Mouse (Mus musculus): ENCODE results near the gene Neurl1a. TPM values are rescaled to one million over a fixed set of nuclear protein-coding genes. Genes with fewer than 3 reads are reported as not detected.

Gene Neurl1a
- polyA plus RNA-seq, 1 experiment from 2014 or later, result 0.76 TPM

GRCm38 (mm10) chr19:47261196-47261595 lies 82.6 kb downstream of the Neurl1a start:
- TF ChIP-seq EP300 (IDR thresholded peaks at IDR 0.05; ENCODE audit: low read depth) (no peak), CTCF (IDR thresholded peaks at IDR 0.05; ENCODE audit: low read depth) (no peak)
- no peaks in the 10 kb centered on the region for H3K9me3 ChIP-seq (ENCODE audit: low read length)
- no peak for DNase-seq
- H3K4me1 ChIP-seq (ENCODE audit: insufficient read depth), result no peaks in the 10 kb centered on the region
- 75% methylated on average over 8 of the region's 8 CpGs for WGBS (ENCODE audit: insufficient replicate concordance)
- H3K36me3 ChIP-seq (replicated peaks; ENCODE audit: insufficient read depth, low read length), result no peaks in the 10 kb centered on the region
- no peaks in the 10 kb centered on the region for H3K27me3 ChIP-seq (ENCODE audit: insufficient read depth, low read length)
- H3K4me3 ChIP-seq (ENCODE audit: low read depth, low read length), result no peak overlapping the region
- H3K27ac ChIP-seq (ENCODE audit: low read depth), result no peak overlapping the region
- no peak overlapping the region for H3K4me2 ChIP-seq (ENCODE audit: low read depth, low read length)
- no peak for ATAC-seq
- H3K9ac ChIP-seq (replicated peaks), result no peak overlapping the region

GRCm38 (mm10) chr19:47263621-47264020 lies 85.0 kb downstream of the Neurl1a start:
- H3K27ac ChIP-seq (ENCODE audit: low read depth), result no peak overlapping the region
- ATAC-seq (no peak), DNase-seq (no peak)
- 47% methylated on average over 8 of the region's 8 CpGs for WGBS (ENCODE audit: insufficient replicate concordance)
- peaks cover 5% of the 10 kb centered on the region for H3K36me3 ChIP-seq (replicated peaks; ENCODE audit: insufficient read depth, low read length)
- TF ChIP-seq CTCF (IDR thresholded peaks at IDR 0.05; ENCODE audit: low read depth) (no peak), EP300 (IDR thresholded peaks at IDR 0.05; ENCODE audit: low read depth) (no peak)
- H3K27me3 ChIP-seq (ENCODE audit: insufficient read depth, low read length), result no peaks in the 10 kb centered on the region
- no peak overlapping the region for H3K4me3 ChIP-seq (ENCODE audit: low read depth, low read length)
- H3K4me1 ChIP-seq (ENCODE audit: insufficient read depth), result no peaks in the 10 kb centered on the region
- H3K9ac ChIP-seq (replicated peaks), result no peak overlapping the region
- no peaks in the 10 kb centered on the region for H3K9me3 ChIP-seq (ENCODE audit: low read length)
- H3K4me2 ChIP-seq (ENCODE audit: low read depth, low read length), result no peak overlapping the region

GRCm38 (mm10) chr19:47264322-47265092 lies 85.9 kb downstream of the Neurl1a start:
- ATAC-seq, result peak; percentile 62
- 52% methylated on average over 11 of the region's 11 CpGs for WGBS (ENCODE audit: insufficient replicate concordance)
- peaks cover 5% of the 10 kb centered on the region for H3K36me3 ChIP-seq (replicated peaks; ENCODE audit: insufficient read depth, low read length)
- no peak overlapping the region for H3K9ac ChIP-seq (replicated peaks)
- H3K4me3 ChIP-seq (ENCODE audit: low read depth, low read length), result no peak overlapping the region
- no peak overlapping the region for H3K27ac ChIP-seq (ENCODE audit: low read depth)
- no peaks in the 10 kb centered on the region for H3K9me3 ChIP-seq (ENCODE audit: low read length)
- peak; percentile 85 for TF ChIP-seq CTCF (IDR thresholded peaks at IDR 0.05; ENCODE audit: low read depth)
- no peak for TF ChIP-seq EP300 (IDR thresholded peaks at IDR 0.05; ENCODE audit: low read depth)
- H3K27me3 ChIP-seq (ENCODE audit: insufficient read depth, low read length), result no peaks in the 10 kb centered on the region
- no peaks in the 10 kb centered on the region for H3K4me1 ChIP-seq (ENCODE audit: insufficient read depth)
- H3K4me2 ChIP-seq (ENCODE audit: low read depth, low read length), result no peak overlapping the region
- peak; percentile 77 for DNase-seq

- Histone ChIP-seq H3K4me1 (ENCODE audit: insufficient read depth) (no peaks in the 10 kb centered on the region), H3K4me2 (ENCODE audit: low read depth, low read length) (no peak overlapping the region), H3K9ac (replicated peaks) (no peak overlapping the region), H3K27me3 (ENCODE audit: insufficient read depth, low read length) (no peaks in the 10 kb centered on the region), H3K9me3 (ENCODE audit: low read length) (no peaks in the 10 kb centered on the region), H3K27ac (ENCODE audit: low read depth) (no peak overlapping the region), H3K36me3 (replicated peaks; ENCODE audit: insufficient read depth, low read length) (peaks cover 8% of the 10 kb centered on the region), H3K4me3 (ENCODE audit: low read depth, low read length) (no peak overlapping the region)
- DNase-seq (no peak), ATAC-seq (no peak)
- 81% methylated on average over 18 of the region's 18 CpGs for WGBS (ENCODE audit: insufficient replicate concordance)
- no peak for TF ChIP-seq EP300 (IDR thresholded peaks at IDR 0.05; ENCODE audit: low read depth)
- TF ChIP-seq CTCF (IDR thresholded peaks at IDR 0.05; ENCODE audit: low read depth), result no peak
Observed at GRCm38 (mm10) chr19:47266070-47266801, 87.6 kb downstream of the Neurl1a start.

- Histone ChIP-seq H3K4me3 (ENCODE audit: low read depth, low read length) (no peak overlapping the region), H3K36me3 (replicated peaks; ENCODE audit: insufficient read depth, low read length) (peaks cover 11% of the 10 kb centered on the region), H3K27me3 (ENCODE audit: insufficient read depth, low read length) (no peaks in the 10 kb centered on the region), H3K27ac (ENCODE audit: low read depth) (no peak overlapping the region), H3K9me3 (ENCODE audit: low read length) (no peaks in the 10 kb centered on the region), H3K4me1 (ENCODE audit: insufficient read depth) (no peaks in the 10 kb centered on the region), H3K4me2 (ENCODE audit: low read depth, low read length) (no peak overlapping the region), H3K9ac (replicated peaks) (no peak overlapping the region)
- TF ChIP-seq EP300 (IDR thresholded peaks at IDR 0.05; ENCODE audit: low read depth) (no peak), CTCF (IDR thresholded peaks at IDR 0.05; ENCODE audit: low read depth) (no peak)
- ATAC-seq (no peak), DNase-seq (no peak)
- WGBS (ENCODE audit: insufficient replicate concordance), result 82% methylated on average over 21 of the region's 21 CpGs
Observed at GRCm38 (mm10) chr19:47267066-47267465, 88.4 kb downstream of the Neurl1a start.

GRCm38 (mm10) chr19:47269729-47270128 lies 91.1 kb downstream of the Neurl1a start:
- ATAC-seq, result no peak
- Histone ChIP-seq H3K4me1 (ENCODE audit: insufficient read depth) (no peaks in the 10 kb centered on the region), H3K4me3 (ENCODE audit: low read depth, low read length) (no peak overlapping the region), H3K27me3 (ENCODE audit: insufficient read depth, low read length) (no peaks in the 10 kb centered on the region), H3K9ac (replicated peaks) (no peak overlapping the region), H3K36me3 (replicated peaks; ENCODE audit: insufficient read depth, low read length) (peaks cover 25% of the 10 kb centered on the region), H3K9me3 (ENCODE audit: low read length) (no peaks in the 10 kb centered on the region), H3K27ac (ENCODE audit: low read depth) (no peak overlapping the region), H3K4me2 (ENCODE audit: low read depth, low read length) (no peak overlapping the region)
- no peak for TF ChIP-seq EP300 (IDR thresholded peaks at IDR 0.05; ENCODE audit: low read depth)
- TF ChIP-seq CTCF (IDR thresholded peaks at IDR 0.05; ENCODE audit: low read depth), result peak; percentile 62
- no peak for DNase-seq
- 54% methylated on average over 8 of the region's 8 CpGs for WGBS (ENCODE audit: insufficient replicate concordance)
